Mouse (Mus musculus) lung, postnatal 0 days (tissue): Measurements from ENCODE around the gene Mast3. TPM values are rescaled to one million over a fixed set of nuclear protein-coding genes. Genes with fewer than 3 reads are reported as not detected.

Experiments used
- ATAC-seq: fragments of 200-750 bp; cut with Nextera tagmentation; 2 replicates; pipeline ENCODE4 v1.8.0; 2017; ENCODE audit warnings: moderate library complexity
- DNase-seq: peaks from one replicate; pipeline ENCODE4 v3.0.0-alpha.2; 2016; ENCODE audit warnings: low spot score
- H3K27ac ChIP-seq: fragments of 300-500 bp; sonication (generic); 2 replicates; pipeline ENCODE4 v1.5.1; 2014; ENCODE audit warnings: antibody characterized with exemption, mild to moderate bottlenecking, low read length, mixed read lengths
- H3K27me3 ChIP-seq: fragments of 300-500 bp; sonication (generic); replicated peaks from 2 replicates; pipeline ENCODE4 v1.6.1; 2014; ENCODE audit warnings: low read length, mixed read lengths; ENCODE audit not compliant: insufficient read depth
- H3K36me3 ChIP-seq: fragments of 300-500 bp; sonication (generic); 2 replicates; pipeline ENCODE4 v1.6.1; 2014; ENCODE audit warnings: low read length, mixed read lengths; ENCODE audit not compliant: insufficient read depth
- H3K4me1 ChIP-seq: fragments of 300-500 bp; sonication (generic); 2 replicates; pipeline ENCODE4 v1.6.1; 2014; ENCODE audit warnings: antibody characterized with exemption, low read depth, low read length, mixed read lengths; ENCODE audit not compliant: insufficient read depth
- H3K4me2 ChIP-seq: fragments of 300-500 bp; sonication (generic); replicated peaks from 2 replicates; pipeline ENCODE4 v1.6.1; 2014; ENCODE audit warnings: low read depth, mild to moderate bottlenecking, low read length, moderate library complexity, mixed read lengths
- H3K4me3 ChIP-seq: fragments of 300-500 bp; sonication (generic); 2 replicates; pipeline ENCODE4 v1.5.1; 2014; ENCODE audit warnings: low read depth, low read length
- H3K9ac ChIP-seq: fragments of 300-500 bp; sonication (generic); replicated peaks from 2 replicates; pipeline ENCODE4 v1.6.1; 2014; ENCODE audit warnings: low read depth, mild to moderate bottlenecking
- H3K9me3 ChIP-seq: fragments of 300-500 bp; sonication (generic); 2 replicates; pipeline ENCODE4 v1.6.1; 2016; ENCODE audit warnings: low read length, mixed read lengths
- CTCF ChIP-seq: IDR thresholded peaks from 2 replicates; pipeline ENCODE4 v1.5.1; 2016; ENCODE audit warnings: antibody characterized with exemption, mild to moderate bottlenecking
- EP300 ChIP-seq: IDR thresholded peaks from 2 replicates; pipeline ENCODE4 v1.6.1; 2016; ENCODE audit warnings: antibody characterized with exemption, mild to moderate bottlenecking, control low read depth
- WGBS: fragments of 180-500 bp; shearing (Covaris S2); extraction: QIAGEN DNeasy Blood & Tissue Kit; methylation state at CpG from one replicate; pipeline ENCODE4 v1.1.7; 2014; 5-methylcytosine and 5-hydroxymethylcytosine counted together
- polyA plus RNA-seq: library from polyadenylated mRNA; unstranded; fragments of >200 nt; fragmentation: Nextera tagmentation; extraction: Ambion mirVana; gene quantifications from 2 replicates; pipeline ENCODE4 v1.2.1, GENCODE M21; 2015

Mast3 gene
- polyA plus RNA-seq, 1 experiment from 2014 or later = 7.6 TPM

DNA sequence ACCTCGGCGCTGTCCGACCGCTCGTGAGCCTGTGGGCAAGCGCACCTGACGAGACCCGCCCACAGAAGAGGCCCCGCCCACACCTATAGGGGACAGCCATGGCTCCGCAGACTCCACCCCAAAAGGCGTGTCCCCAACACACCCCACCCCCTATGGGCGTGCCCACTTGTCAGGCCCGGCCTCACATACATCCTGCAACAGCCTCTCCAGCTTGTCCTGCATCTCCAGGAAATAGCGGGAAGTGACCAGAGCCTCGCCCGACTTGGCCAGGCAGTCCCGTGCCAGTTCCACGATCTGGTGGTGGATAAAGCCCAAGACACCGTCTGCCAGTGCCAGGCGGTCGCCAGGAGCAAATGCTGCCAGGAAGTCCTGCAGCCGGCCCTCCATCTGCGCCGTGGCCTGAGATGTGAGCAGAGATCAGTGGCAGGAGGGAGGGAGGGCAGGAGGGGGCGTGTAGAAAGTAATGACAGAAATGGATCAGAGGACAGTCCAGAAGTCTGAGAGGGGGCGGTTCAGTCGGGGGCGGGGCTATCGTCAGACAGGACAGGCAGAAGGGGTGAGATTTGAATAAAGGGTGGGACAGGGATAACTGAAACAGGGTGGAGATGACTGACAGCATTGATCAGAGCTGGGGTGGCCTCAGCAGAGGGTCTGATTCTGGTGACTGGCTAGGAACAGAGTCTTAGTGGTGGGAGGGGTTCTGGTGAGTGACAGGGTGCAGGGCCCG, 16.8 kb downstream of the Mast3 start:
- ATAC-seq (peak; percentile 25), DNase-seq (peak; percentile 76)
- Histone ChIP-seq H3K36me3 (peaks cover 14% of the 10 kb centered on the region), H3K4me2 (no peak overlapping the region; the same call in 1 of the 2 replicates), H3K27me3 (no peaks in the 10 kb centered on the region), H3K4me3 (no peak overlapping the region), H3K9ac (no peak overlapping the region), H3K4me1 (peaks cover 18% of the 10 kb centered on the region), H3K27ac (no peak overlapping the region), H3K9me3 (no peaks in the 10 kb centered on the region)
- 31% methylated on average over 28 of the region's 30 CpGs for WGBS
- no peak for TF ChIP-seq CTCF
- no peak for TF ChIP-seq EP300

DNA sequence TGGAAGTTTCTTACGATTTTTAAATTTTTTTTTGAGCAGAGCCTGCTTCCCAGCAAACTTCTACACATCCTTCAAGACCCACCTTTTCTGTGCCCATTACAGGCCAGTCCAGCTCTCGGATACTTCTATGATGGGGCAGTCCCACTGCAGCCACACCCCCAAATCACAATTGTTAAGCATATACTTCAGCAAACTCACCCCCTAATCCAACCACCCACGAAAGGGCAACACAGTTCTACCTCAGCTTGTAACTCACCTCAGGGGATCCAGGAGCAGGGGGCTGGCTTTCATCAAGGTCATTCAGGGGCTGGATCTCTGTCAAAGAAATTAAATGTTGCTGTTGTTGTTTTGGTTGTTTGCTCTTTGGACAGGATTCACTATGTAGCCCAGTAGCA, 17.8 kb downstream of the Mast3 start:
- DNase-seq (no peak), ATAC-seq (no peak)
- H3K9me3 ChIP-seq = no peaks in the 10 kb centered on the region
- H3K36me3 ChIP-seq = peaks cover 17% of the 10 kb centered on the region
- TF ChIP-seq CTCF (no peak), EP300 (no peak)
- peaks cover 11% of the 10 kb centered on the region for H3K4me1 ChIP-seq
- H3K4me2 ChIP-seq = no peak overlapping the region
- H3K4me3 ChIP-seq = no peak overlapping the region
- no peaks in the 10 kb centered on the region for H3K27me3 ChIP-seq
- H3K27ac ChIP-seq = no peak overlapping the region
- WGBS = 84% methylated on average over 3 of the region's 3 CpGs
- H3K9ac ChIP-seq = no peak overlapping the region

GRCm38 (mm10) chr8:70786291-70787050, 18.4 kb downstream of the Mast3 start:
- H3K27me3 ChIP-seq = no peaks in the 10 kb centered on the region

DNA sequence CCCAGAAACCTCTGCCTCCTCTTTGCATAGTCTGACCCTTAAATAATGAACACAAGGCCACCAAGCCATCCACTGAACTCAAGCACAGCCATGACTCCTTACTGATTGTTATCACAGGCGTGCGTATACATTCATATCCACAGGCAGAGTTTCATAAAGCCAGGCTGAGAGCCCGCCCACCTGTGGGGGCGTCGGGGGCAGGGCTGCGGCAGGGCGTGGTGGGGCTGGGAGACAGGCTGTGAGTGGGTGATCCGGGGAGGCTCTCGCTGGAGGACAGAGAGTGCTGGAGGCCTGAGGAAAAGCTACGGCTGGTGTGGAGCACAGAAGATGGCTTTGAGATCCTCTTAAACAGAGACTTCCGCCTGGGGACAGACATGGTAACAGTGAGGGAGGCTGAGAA, 24.8 kb downstream of the Mast3 start:
- WGBS = 63% methylated on average over 11 of the region's 11 CpGs
- no peaks in the 10 kb centered on the region for H3K27me3 ChIP-seq
- DNase-seq (no peak), ATAC-seq (no peak)
- no peaks in the 10 kb centered on the region for H3K9me3 ChIP-seq
- no peak overlapping the region for H3K4me2 ChIP-seq
- TF ChIP-seq CTCF = no peak
- no peak for TF ChIP-seq EP300
- peaks cover 10% of the 10 kb centered on the region; the same call in 1 of the 2 replicates for H3K4me1 ChIP-seq
- H3K36me3 ChIP-seq = peaks cover 24% of the 10 kb centered on the region
- H3K4me3 ChIP-seq = no peak overlapping the region
- H3K27ac ChIP-seq = no peak overlapping the region
- no peak overlapping the region for H3K9ac ChIP-seq

More at GRCm38 (mm10) chr8:70786291-70787050, 18.4 kb downstream of the Mast3 start:
- no peaks in the 10 kb centered on the region for H3K9me3 ChIP-seq
- ATAC-seq (no peak), DNase-seq (no peak)
- TF ChIP-seq EP300 (no peak), CTCF (no peak)
- H3K27ac ChIP-seq = no peak overlapping the region
- H3K4me1 ChIP-seq = peaks cover 5% of the 10 kb centered on the region
- peaks cover 17% of the 10 kb centered on the region for H3K36me3 ChIP-seq
- 90% methylated on average over 25 of the region's 25 CpGs for WGBS
- H3K9ac ChIP-seq = no peak overlapping the region
- H3K4me2 ChIP-seq = no peak overlapping the region
- H3K4me3 ChIP-seq = no peak overlapping the region

DNA sequence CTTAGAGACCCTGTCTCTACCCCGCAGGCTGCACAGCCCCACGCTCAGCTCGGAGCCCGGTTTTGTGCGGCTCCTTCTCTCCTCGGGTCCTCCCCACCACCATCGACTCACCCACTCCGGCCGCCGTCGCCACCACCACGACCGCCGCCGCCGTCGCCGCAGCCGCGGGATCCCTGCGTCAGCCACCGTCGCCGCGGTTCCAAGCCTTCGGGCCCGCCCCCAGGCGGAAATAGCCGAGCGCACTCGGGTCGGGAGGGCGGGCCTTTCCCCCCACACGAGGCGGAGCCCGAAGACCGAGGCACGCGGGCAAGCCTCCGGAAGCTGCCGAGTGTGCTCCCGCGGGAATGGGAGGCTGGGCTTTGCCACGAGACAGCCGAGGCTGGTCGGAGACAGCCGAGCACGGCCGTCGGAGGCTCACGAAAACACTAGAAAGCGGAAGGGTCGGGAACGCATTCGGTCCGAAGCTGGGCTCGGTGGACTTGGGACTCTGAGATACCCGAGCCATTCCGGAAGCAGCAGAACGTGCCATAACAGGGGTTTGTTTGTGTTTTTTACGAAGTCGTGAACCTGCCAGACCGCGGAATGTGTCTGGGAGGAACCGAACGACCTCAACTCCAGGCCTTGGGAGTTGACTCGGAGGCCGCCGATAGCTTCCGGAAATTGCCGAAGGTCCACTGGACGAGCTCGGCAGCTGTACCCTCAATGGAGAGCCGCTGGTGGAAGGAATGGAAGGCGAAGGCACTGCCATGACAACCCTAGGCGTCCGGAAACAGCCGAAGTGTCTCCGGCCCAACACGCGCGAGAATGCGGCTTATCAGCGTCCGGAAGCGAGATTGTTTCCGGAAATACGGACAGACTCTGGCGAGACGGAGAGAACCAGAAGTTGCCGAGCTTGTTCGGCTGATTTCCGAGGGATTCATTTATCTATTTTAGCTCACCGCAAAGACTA, 28.1 kb downstream of the Mast3 start, which contains the start of gene Pik3r2:
Pik3r2 (minus strand) TSS at position 218 of the 949 bp plus-strand sequence.
- WGBS = under 1% methylated on average over 68 of the region's 94 CpGs
- Histone ChIP-seq H3K27ac (peak within 1 kb of the TSS; percentile 98), H3K4me2 (peak within 1 kb of the TSS; percentile 100), H3K9me3 (no peaks in the 10 kb centered on the region), H3K4me3 (peak within 1 kb of the TSS; percentile 78), H3K4me1 (peaks cover 10% of the 10 kb centered on the region; the same call in 1 of the 2 replicates), H3K27me3 (no peaks in the 10 kb centered on the region), H3K36me3 (peaks cover 18% of the 10 kb centered on the region), H3K9ac (peak within 1 kb of the TSS; percentile 95)
- DNase-seq (peak; percentile 99), ATAC-seq (peak; percentile 95)
- TF ChIP-seq CTCF (peak; percentile 54), EP300 (peak; percentile 53)
